Mouse (Mus musculus) spleen, postnatal 14 days (tissue): ENCODE measurements around the gene A930033H14Rik.

Experiments
- DNase-seq, 2 experiments: peaks; one replicate each; pipeline ENCODE4 v3.0.0; 2021 to 2022; ENCODE audit warnings: low spot score in 2 of 2

The A930033H14Rik gene

GRCm38 (mm10) chr10:69237185-69237584 is 24.3 kb upstream of the A930033H14Rik start:
- DNase-seq = no peak

- DNase-seq = no peak
Observed at GRCm38 (mm10) chr10:69225951-69226350, 13.1 kb upstream of the A930033H14Rik start.

GRCm38 (mm10) chr10:69225471-69225870 is 12.6 kb upstream of the A930033H14Rik start:
- DNase-seq = no peak

- no peak for DNase-seq
Observed at GRCm38 (mm10) chr10:69224276-69224675, 11.4 kb upstream of the A930033H14Rik start.

GRCm38 (mm10) chr10:69223232-69223631 is 10.3 kb upstream of the A930033H14Rik start:
- no peak for DNase-seq

GRCm38 (mm10) chr10:69221955-69222354 is 9.1 kb upstream of the A930033H14Rik start:
- DNase-seq = no peak

GRCm38 (mm10) chr10:69221148-69221547 is 8.2 kb upstream of the A930033H14Rik start:
- DNase-seq = no peak

GRCm38 (mm10) chr10:69220296-69220695 is 7.4 kb upstream of the A930033H14Rik start:
- no peak for DNase-seq

GRCm38 (mm10) chr10:69219289-69219626 is 6.4 kb upstream of the A930033H14Rik start:
- DNase-seq = no peak

GRCm38 (mm10) chr10:69218458-69219288 is 5.8 kb upstream of the A930033H14Rik start:
- no peak for DNase-seq

GRCm38 (mm10) chr10:69217127-69217690 is 4.3 kb upstream of the A930033H14Rik start:
- no peak for DNase-seq

GRCm38 (mm10) chr10:69213986-69214385 is 1.1 kb upstream of the A930033H14Rik start:
- no peak for DNase-seq

- DNase-seq = no peak
Observed at GRCm38 (mm10) chr10:69213451-69213877, 566 bp upstream of the A930033H14Rik start.

GRCm38 (mm10) chr10:69211976-69212375 is 922 bp downstream of the A930033H14Rik start:
- DNase-seq = no peak

GRCm38 (mm10) chr10:69211560-69211959 is 1.3 kb downstream of the A930033H14Rik start:
- DNase-seq = no peak

GRCm38 (mm10) chr10:69210659-69211058 is 2.2 kb downstream of the A930033H14Rik start:
- DNase-seq = no peak

GRCm38 (mm10) chr10:69210006-69210405 is 2.9 kb downstream of the A930033H14Rik start:
- no peak for DNase-seq

GRCm38 (mm10) chr10:69208705-69209104 is 4.2 kb downstream of the A930033H14Rik start:
- no peak for DNase-seq

GRCm38 (mm10) chr10:69207981-69208630 is 4.8 kb downstream of the A930033H14Rik start:
- no peak for DNase-seq

GRCm38 (mm10) chr10:69207481-69207880 is 5.4 kb downstream of the A930033H14Rik start:
- no peak for DNase-seq

GRCm38 (mm10) chr10:69206081-69206480 is 6.8 kb downstream of the A930033H14Rik start:
- no peak for DNase-seq

- DNase-seq = no peak
Observed at GRCm38 (mm10) chr10:69204677-69205400, 8.1 kb downstream of the A930033H14Rik start.
